Mouse (Mus musculus): ENCODE results near the gene Hnrnpll.

- TF ChIP-seq CTCF (IDR thresholded peaks at IDR 0.05; ENCODE audit: borderline replicate concordance, insufficient read depth, low read length) (no peak), POLR2A (IDR thresholded peaks at IDR 0.05; ENCODE audit: low read depth, low read length) (no peak)
These were observed 1.3 kb upstream of the Hnrnpll start for GRCm38 (mm10) chr17:80063386-80063785.
